In genomic region chr9:116232386-116232785, GRCm38 (mm10) we compare ENCODE assay signal across 10 mouse cellular contexts. TPM values are rescaled to one million over a fixed set of nuclear protein-coding genes. Genes with fewer than 3 reads are reported as not detected.
A peak's percentile ranks its signal among the peaks of the same experiment; 100 is the strongest.
DNase-seq lines count a peak whose midpoint lies in the region; ATAC-seq and TF ChIP-seq lines count a peak whose summit lies in the region.
"Had no signal": no experiment of that assay in that cellular context is flagged by ENCODE, and none has a peak within 500 bp of the region (broad histone marks: within the 10 kb centered on the region; RNA-seq: fewer than 3 reads in every experiment).

No protein-coding gene starts in this region.

- H3K4me1 ChIP-seq in heart, embryonic 15.5 days (replicated peaks), result peaks cover 25% of the 10 kb centered on the region
- H3K4me1 ChIP-seq in heart, adult 2 months (ENCODE audit: control insufficient read depth, insufficient read depth, low read length), result peaks cover 7% of the 10 kb centered on the region
- no peaks in the 10 kb centered on the region; the same call in 1 of the 2 replicates for H3K4me1 ChIP-seq in midbrain, embryonic 11.5 days (ENCODE audit: control insufficient read depth, insufficient read depth, low read length)
- H3K4me1 ChIP-seq in midbrain, embryonic 14.5 days (ENCODE audit: control insufficient read depth, insufficient read depth, low read length), result 0 out of 2 replicates have a peak, but pooled peaks cover 6% of the 10 kb centered on the region
- H3K4me1 ChIP-seq in forebrain, embryonic 15.5 days, result peaks cover 11% of the 10 kb centered on the region
- peaks cover 4% of the 10 kb centered on the region; the same call in 1 of the 2 replicates for H3K4me1 ChIP-seq in stomach, embryonic 15.5 days
- H3K4me1 ChIP-seq in neural tube, embryonic 15.5 days, result peaks cover 21% of the 10 kb centered on the region

- H3K4me3 ChIP-seq in heart, embryonic 15.5 days, result no peak overlapping the region
- H3K4me3 ChIP-seq in heart, adult 2 months, result no peak overlapping the region
- H3K4me3 ChIP-seq in midbrain, embryonic 11.5 days (ENCODE audit: low read depth, low read length), result no peak overlapping the region
- H3K4me3 ChIP-seq in midbrain, embryonic 14.5 days (replicated peaks; ENCODE audit: low read depth, low read length), result no peak overlapping the region
- H3K4me3 ChIP-seq in forebrain, embryonic 15.5 days, result no peak overlapping the region
- no peak overlapping the region for H3K4me3 ChIP-seq in stomach, embryonic 15.5 days (replicated peaks)
- H3K4me3 ChIP-seq in neural tube, embryonic 15.5 days (replicated peaks), result no peak overlapping the region

- TF ChIP-seq CTCF in heart, adult 2 months (IDR thresholded peaks at IDR 0.05), result no peak

- no peak for TF ChIP-seq EP300 in heart, adult 2 months (IDR thresholded peaks at IDR 0.05; ENCODE audit: insufficient read depth, low read depth, low read length)

- WGBS in heart, embryonic 15.5 days, result 71% methylated on average over 10 of the region's 10 CpGs
- 62% methylated on average over 10 of the region's 10 CpGs for WGBS in heart, adult 2 months
- WGBS in midbrain, embryonic 11.5 days, result 81% methylated on average over 10 of the region's 10 CpGs
- WGBS in midbrain, embryonic 14.5 days, result 77% methylated on average over 10 of the region's 10 CpGs
- 69% methylated on average over 10 of the region's 10 CpGs for WGBS in forebrain, embryonic 15.5 days
- WGBS in stomach, embryonic 15.5 days, result 73% methylated on average over 10 of the region's 10 CpGs
- WGBS in neural tube, embryonic 15.5 days, result 71% methylated on average over 10 of the region's 10 CpGs

- H3K79me2 ChIP-seq in heart, adult 2 months (replicated peaks; ENCODE audit: control insufficient read depth, insufficient read depth, low read length), result no peaks in the 10 kb centered on the region

- no peaks in the 10 kb centered on the region for H3K27me3 ChIP-seq in heart, embryonic 15.5 days
- H3K27me3 ChIP-seq in heart, adult 2 months (ENCODE audit: control insufficient read depth, insufficient read depth, low read length), result no peaks in the 10 kb centered on the region
- H3K27me3 ChIP-seq in midbrain, embryonic 11.5 days (ENCODE audit: control insufficient read depth, insufficient read depth, low read length), result no peaks in the 10 kb centered on the region
- H3K27me3 ChIP-seq in midbrain, embryonic 14.5 days (ENCODE audit: control insufficient read depth, insufficient read depth, low read length), result no peaks in the 10 kb centered on the region
- H3K27me3 ChIP-seq in forebrain, embryonic 15.5 days, result no peaks in the 10 kb centered on the region
- H3K27me3 ChIP-seq in stomach, embryonic 15.5 days (replicated peaks), result no peaks in the 10 kb centered on the region
- H3K27me3 ChIP-seq in neural tube, embryonic 15.5 days (replicated peaks), result no peaks in the 10 kb centered on the region

- ATAC-seq in heart, embryonic 15.5 days (replicated peaks; ENCODE audit: insufficient number of reproducible peaks, insufficient read depth, low FRiP score, low read depth), result no peak
- 0 out of 2 replicates have a peak, but pooled peaks have one; percentile 16 for ATAC-seq in midbrain, embryonic 11.5 days (ENCODE audit: low FRiP score)
- no peak for ATAC-seq in midbrain, embryonic 14.5 days (ENCODE audit: low FRiP score, low TSS enrichment)
- 0 out of 2 replicates have a peak, but pooled peaks have one; percentile 43 for ATAC-seq in forebrain, embryonic 15.5 days (replicated peaks)
- ATAC-seq in stomach, embryonic 15.5 days (ENCODE audit: insufficient read depth, low FRiP score, low read depth), result no peak
- ATAC-seq in neural tube, embryonic 15.5 days (ENCODE audit: low FRiP score), result no peak

- H3K4me2 ChIP-seq in heart, embryonic 15.5 days, result no peak overlapping the region
- no peak overlapping the region for H3K4me2 ChIP-seq in midbrain, embryonic 11.5 days
- no peak overlapping the region for H3K4me2 ChIP-seq in midbrain, embryonic 14.5 days (ENCODE audit: low read length)
- H3K4me2 ChIP-seq in forebrain, embryonic 15.5 days (replicated peaks), result no peak overlapping the region
- H3K4me2 ChIP-seq in stomach, embryonic 15.5 days, result no peak overlapping the region
- H3K4me2 ChIP-seq in neural tube, embryonic 15.5 days, result no peak overlapping the region

- intact Hi-C loops in heart, adult 2 months (cut with DNase I), result no loop called here

- no peaks in the 10 kb centered on the region for H3K36me3 ChIP-seq in heart, embryonic 15.5 days
- H3K36me3 ChIP-seq in heart, adult 2 months (ENCODE audit: control insufficient read depth, insufficient read depth, low read length), result no peaks in the 10 kb centered on the region
- no peaks in the 10 kb centered on the region for H3K36me3 ChIP-seq in midbrain, embryonic 11.5 days (ENCODE audit: control insufficient read depth, insufficient read depth, low read length)
- no peaks in the 10 kb centered on the region for H3K36me3 ChIP-seq in midbrain, embryonic 14.5 days (ENCODE audit: control insufficient read depth, insufficient read depth, low read length)
- H3K36me3 ChIP-seq in forebrain, embryonic 15.5 days, result no peaks in the 10 kb centered on the region
- no peaks in the 10 kb centered on the region for H3K36me3 ChIP-seq in stomach, embryonic 15.5 days
- no peaks in the 10 kb centered on the region for H3K36me3 ChIP-seq in neural tube, embryonic 15.5 days

- DNase-seq in heart, adult 2 months, result no peak
- no peak for DNase-seq in midbrain, embryonic 11.5 days (ENCODE audit: low spot score, missing footprints)
- no peak for DNase-seq in midbrain, embryonic 14.5 days
- DNase-seq: kidney, adult 9 months; spleen, adult 18-20 months; thymus, adult 2 months had no signal

- TF ChIP-seq POLR2A in heart, adult 2 months (IDR thresholded peaks at IDR 0.05; ENCODE audit: insufficient read depth, low read depth, low read length), result no peak

- peak overlapping the region; percentile 69 for H3K27ac ChIP-seq in heart, embryonic 15.5 days
- H3K27ac ChIP-seq in heart, adult 2 months, result no peak overlapping the region; the same call in 1 of the 2 replicates
- H3K27ac ChIP-seq in midbrain, embryonic 11.5 days (ENCODE audit: low read depth, low read length), result no peak overlapping the region
- H3K27ac ChIP-seq in midbrain, embryonic 14.5 days (replicated peaks; ENCODE audit: low read depth, low read length), result no peak overlapping the region
- H3K27ac ChIP-seq in forebrain, embryonic 15.5 days (replicated peaks), result peak overlapping the region; percentile 45; the same call in 1 of the 2 replicates
- H3K27ac ChIP-seq in stomach, embryonic 15.5 days, result peak overlapping the region; percentile 49
- no peak overlapping the region; the same call in 1 of the 2 replicates for H3K27ac ChIP-seq in neural tube, embryonic 15.5 days (replicated peaks)

- H3K9me3 ChIP-seq in heart, embryonic 15.5 days (replicated peaks), result no peaks in the 10 kb centered on the region
- no peaks in the 10 kb centered on the region for H3K9me3 ChIP-seq in midbrain, embryonic 11.5 days (ENCODE audit: control insufficient read depth, low read length)
- H3K9me3 ChIP-seq in midbrain, embryonic 14.5 days (ENCODE audit: control insufficient read depth, low read length), result no peaks in the 10 kb centered on the region
- H3K9me3 ChIP-seq in forebrain, embryonic 15.5 days, result no peaks in the 10 kb centered on the region
- H3K9me3 ChIP-seq in stomach, embryonic 15.5 days, result no peaks in the 10 kb centered on the region
- no peaks in the 10 kb centered on the region for H3K9me3 ChIP-seq in neural tube, embryonic 15.5 days (replicated peaks)

- H3K9ac ChIP-seq in heart, embryonic 15.5 days, result no peak overlapping the region
- H3K9ac ChIP-seq in heart, adult 2 months (ENCODE audit: low read depth, low read length), result no peak overlapping the region
- no peak overlapping the region for H3K9ac ChIP-seq in midbrain, embryonic 11.5 days (ENCODE audit: low read length)
- H3K9ac ChIP-seq in midbrain, embryonic 14.5 days (replicated peaks; ENCODE audit: low read length), result no peak overlapping the region
- no peak overlapping the region for H3K9ac ChIP-seq in forebrain, embryonic 15.5 days (replicated peaks)
- H3K9ac ChIP-seq in stomach, embryonic 15.5 days, result no peak overlapping the region
- no peak overlapping the region for H3K9ac ChIP-seq in neural tube, embryonic 15.5 days (replicated peaks)

RNA-seq across cellular contexts. Expression of gene Tgfbr2, which starts 57.2 kb away (rescaled TPM):
- 20.2 and 29.5 TPM in 2 replicates for polyA plus RNA-seq in heart, embryonic 15.5 days (2015; fragmentation: Nextera tagmentation; extraction: Ambion mirVana)
- 10 to 100 TPM; 32.5 to 36.3 TPM for total RNA-seq in heart, adult 2 months (2021)
- 23.8 and 32.7 TPM in 2 replicates for polyA plus RNA-seq in heart, adult 2 months (2012; rRNA removed)
- polyA plus RNA-seq in midbrain, embryonic 11.5 days (2014; fragmentation: Nextera tagmentation; extraction: Ambion mirVana), result 8.1 and 9.2 TPM in 2 replicates
- polyA plus RNA-seq in midbrain, embryonic 14.5 days (2014; fragmentation: Nextera tagmentation; extraction: Ambion mirVana), result 3.6 and 10.4 TPM in 2 replicates
- polyA plus RNA-seq in forebrain, embryonic 15.5 days (2015; fragmentation: Nextera tagmentation; extraction: Ambion mirVana), result 6.0 and 6.1 TPM in 2 replicates
- polyA plus RNA-seq in stomach, embryonic 15.5 days (2015; fragmentation: Nextera tagmentation; extraction: Ambion mirVana), result 30.8 and 32.6 TPM in 2 replicates
- polyA plus RNA-seq in neural tube, embryonic 15.5 days (2015; fragmentation: Nextera tagmentation; extraction: Ambion mirVana), result 7.2 and 13.3 TPM in 2 replicates

Comparison
In these comparisons a context has a peak if more than half of its experiments do, and no peak if none do; other contexts are left out.
1. ATAC-seq: peak in midbrain, embryonic 11.5 days (single experiment) and forebrain, embryonic 15.5 days (single experiment); none in heart, embryonic 15.5 days (single experiment), midbrain, embryonic 14.5 days (single experiment), stomach, embryonic 15.5 days (single experiment) and neural tube, embryonic 15.5 days (single experiment).
2. H3K27ac ChIP-seq: peak in heart, embryonic 15.5 days (single experiment), forebrain, embryonic 15.5 days (single experiment) and stomach, embryonic 15.5 days (single experiment); none in heart, adult 2 months (single experiment), midbrain, embryonic 11.5 days (single experiment), midbrain, embryonic 14.5 days (single experiment) and neural tube, embryonic 15.5 days (single experiment).